Mouse (Mus musculus): ENCODE measurements at regions not wholly inside any gene's neighbourhood (a gene's known extent, or its start where the extent isn't known, plus 50 kb on each side); places are given as distances from the start of the nearest gene placed in this dataset.

GRCm38 (mm10) chr7:34539856-34540255 lies 116.7 kb downstream of the Kctd15 start:
- TF ChIP-seq CTCF (IDR thresholded peaks at IDR 0.05; ENCODE audit: borderline replicate concordance, insufficient read depth, low read depth, low read length) (no peak), POLR2A (IDR thresholded peaks at IDR 0.05; ENCODE audit: borderline replicate concordance, insufficient read depth, low read length) (no peak)

All from cerebellum, adult 2 months (tissue).